Mouse (Mus musculus) myocyte (in vitro differentiated cells): ENCODE data around the gene Unk. TPM values are rescaled to one million over a fixed set of nuclear protein-coding genes. Genes with fewer than 3 reads are reported as not detected.

Experiments used
- H3K27me3 ChIP-seq: one replicate; pipeline ENCODE4 v1.6.1; 2011; ENCODE audit not compliant: control insufficient read depth, insufficient read depth, insufficient read length
- H3K36me3 ChIP-seq: one replicate; pipeline ENCODE4 v1.6.1; 2011; ENCODE audit not compliant: control insufficient read depth, insufficient read depth
- H3K4me2 ChIP-seq: one replicate; pipeline ENCODE4 v1.6.1; 2011; ENCODE audit warnings: low read depth, control low read depth
- H3K4me3 ChIP-seq: one replicate; pipeline ENCODE4 v1.5.1; 2011; ENCODE audit warnings: mild to moderate bottlenecking, control low read depth, moderate library complexity
- H3K79me2 ChIP-seq: one replicate; pipeline ENCODE4 v1.6.1; 2011; ENCODE audit not compliant: control insufficient read depth, insufficient read depth
- H3ac ChIP-seq: one replicate; pipeline ENCODE4 v1.6.1; 2011; ENCODE audit not compliant: control insufficient read depth, insufficient read length
- CEBPB ChIP-seq: IDR thresholded peaks from 2 replicates; pipeline ENCODE4 v1.6.1; 2011; ENCODE audit warnings: mild to moderate bottlenecking, moderate library complexity; ENCODE audit not compliant: poor library complexity, insufficient read depth, severe bottlenecking
- E2F4 ChIP-seq: IDR thresholded peaks from one replicate; pipeline ENCODE4 v1.6.1; 2011; ENCODE audit warnings: mild to moderate bottlenecking, control low read depth, moderate library complexity; ENCODE audit not compliant: insufficient read depth
- MAX ChIP-seq: IDR thresholded peaks from one replicate; pipeline ENCODE4 v1.6.1; 2011; ENCODE audit warnings: low read depth, mild to moderate bottlenecking, control low read depth
- MYOD1 ChIP-seq, 3 experiments: IDR thresholded peaks; one replicate each; pipeline ENCODE4 v1.6.1; 2011; ENCODE audit warnings: control low read depth in 2 of 3, low read depth in 2 of 3, mild to moderate bottlenecking in 2 of 3, moderate library complexity in 1 of 3; ENCODE audit not compliant: insufficient read length in 2 of 3, control insufficient read depth in 1 of 3
- MYOG ChIP-seq, 3 experiments: IDR thresholded peaks; one replicate each; pipeline ENCODE4 v1.6.1; 2011; ENCODE audit warnings: control low read depth in 2 of 3, low read depth in 2 of 3, mild to moderate bottlenecking in 2 of 3; ENCODE audit not compliant: insufficient read length in 2 of 3, control insufficient read depth in 1 of 3, insufficient read depth in 1 of 3
- POLR2A ChIP-seq: IDR thresholded peaks from one replicate; pipeline ENCODE4 v1.6.1; 2011; ENCODE audit warnings: low read depth, mild to moderate bottlenecking, control low read depth, moderate library complexity; ENCODE audit not compliant: insufficient read length
- POLR2AphosphoS2 ChIP-seq: IDR thresholded peaks from one replicate; pipeline ENCODE4 v1.6.1; 2011; ENCODE audit warnings: low read depth, control low read depth; ENCODE audit not compliant: insufficient read length
- REST ChIP-seq: IDR thresholded peaks from one replicate; pipeline ENCODE4 v1.6.1; 2011; ENCODE audit warnings: mild to moderate bottlenecking, control low read depth, moderate library complexity; ENCODE audit not compliant: insufficient read depth, insufficient read length
- SRF ChIP-seq: IDR thresholded peaks from one replicate; pipeline ENCODE4 v1.6.1; 2011; ENCODE audit warnings: low read depth; ENCODE audit not compliant: control insufficient read depth, insufficient read length
- TCF12 ChIP-seq: IDR thresholded peaks from one replicate; pipeline ENCODE4 v1.6.1; 2011; ENCODE audit warnings: mild to moderate bottlenecking, control low read depth; ENCODE audit not compliant: poor library complexity, insufficient read depth, severe bottlenecking
- TCF3 ChIP-seq: IDR thresholded peaks from one replicate; pipeline ENCODE4 v1.6.1; 2011; ENCODE audit warnings: low read depth, control low read depth; ENCODE audit not compliant: insufficient read length
- USF1 ChIP-seq: IDR thresholded peaks from one replicate; pipeline ENCODE4 v1.6.1; 2011; ENCODE audit warnings: low read depth, mild to moderate bottlenecking, control low read depth, moderate library complexity
- polyA plus RNA-seq: library from polyadenylated mRNA; unstranded; fragments of >200 nt; fragmentation: generic; extraction: Trizol; gene quantifications from one replicate; pipeline ENCODE4 v1.2.1, GENCODE M21; 2012; ENCODE audit warnings: missing spikeins

Unk gene
- polyA plus RNA-seq, 1 experiment, result 15.3 TPM

GRCm38 (mm10) chr11:116010146-116010545, 20.0 kb upstream of the Unk start:
- Histone ChIP-seq H3K27me3 (no peaks in the 10 kb centered on the region), H3K4me2 (no peak overlapping the region), H3K36me3 (no peaks in the 10 kb centered on the region), H3K79me2 (no peaks in the 10 kb centered on the region), H3K4me3 (no peak overlapping the region), H3ac (no peak overlapping the region)
- TF ChIP-seq MYOG (IDR thresholded peaks at IDR 0.05; ENCODE audit: control insufficient read depth in 1 of 3, insufficient read depth in 1 of 3, insufficient read length in 2 of 3, low read depth in 2 of 3), result no peak
- TF ChIP-seq TCF3, result no peak
- TF ChIP-seq E2F4, result no peak
- no peak for TF ChIP-seq SRF
- no peak for TF ChIP-seq MAX
- no peak for TF ChIP-seq USF1
- no peak for TF ChIP-seq CEBPB
- no peak for TF ChIP-seq POLR2A
- no peak for TF ChIP-seq MYOD1 (IDR thresholded peaks at IDR 0.05; ENCODE audit: control insufficient read depth in 1 of 3, insufficient read length in 2 of 3, low read depth in 2 of 3)
- no peak for TF ChIP-seq TCF12
- TF ChIP-seq POLR2AphosphoS2, result no peak
- no peak for TF ChIP-seq REST

- Histone ChIP-seq H3K36me3 (no peaks in the 10 kb centered on the region), H3ac (no peak overlapping the region), H3K79me2 (no peaks in the 10 kb centered on the region), H3K27me3 (no peaks in the 10 kb centered on the region), H3K4me2 (peak overlapping the region; percentile 79), H3K4me3 (peak overlapping the region; percentile 47)
- TF ChIP-seq MYOG (IDR thresholded peaks at IDR 0.05; ENCODE audit: control insufficient read depth in 1 of 3, insufficient read depth in 1 of 3, insufficient read length in 2 of 3, low read depth in 2 of 3) (no peak), USF1 (no peak), POLR2AphosphoS2 (no peak), CEBPB (no peak), MAX (no peak), E2F4 (no peak), TCF3 (no peak), POLR2A (no peak), SRF (no peak), MYOD1 (IDR thresholded peaks at IDR 0.05; ENCODE audit: control insufficient read depth in 1 of 3, insufficient read length in 2 of 3, low read depth in 2 of 3) (no peak), TCF12 (no peak), REST (no peak)
These were observed 19.2 kb upstream of the Unk start for GRCm38 (mm10) chr11:116010948-116011347.

DNA sequence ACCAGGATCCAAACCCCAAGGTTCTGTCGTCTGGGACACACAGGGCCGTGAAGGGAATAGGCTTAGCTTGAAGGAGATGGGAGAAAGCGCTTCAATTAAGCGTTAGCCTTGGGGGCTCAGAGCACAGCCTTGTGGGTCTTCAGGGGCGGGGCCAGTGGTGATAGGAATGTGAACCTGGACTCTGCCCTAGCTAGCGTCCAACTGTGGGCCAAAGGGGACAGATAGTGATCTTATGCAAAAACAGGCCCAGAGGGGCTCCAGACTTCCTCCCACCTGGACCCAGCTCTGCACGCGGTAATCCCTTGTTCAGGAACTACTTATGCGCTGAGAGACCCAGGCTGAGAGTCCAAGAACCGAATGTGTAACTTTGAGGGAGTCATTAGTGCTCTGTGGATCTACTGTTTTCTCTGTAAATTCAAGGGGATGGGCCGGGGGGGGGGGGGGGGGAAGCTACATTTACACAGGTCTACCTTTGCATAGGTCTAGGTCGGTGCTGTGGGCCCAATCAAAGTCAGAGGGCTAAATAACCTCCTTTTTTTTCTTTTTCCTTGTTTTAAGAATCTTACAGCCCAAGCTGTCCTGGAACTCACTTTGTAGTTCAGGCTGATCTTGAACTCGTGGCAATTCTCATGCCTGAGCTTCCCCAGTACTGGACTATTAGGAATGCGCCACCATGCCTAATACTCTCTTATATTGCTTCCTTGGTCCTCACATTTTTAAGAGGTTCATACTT, 18.4 kb upstream of the Unk start:
- Histone ChIP-seq H3K27me3 (no peaks in the 10 kb centered on the region), H3K79me2 (no peaks in the 10 kb centered on the region), H3K4me2 (peak overlapping the region; percentile 79), H3K4me3 (peak overlapping the region; percentile 47), H3ac (peak overlapping the region; percentile 15), H3K36me3 (no peaks in the 10 kb centered on the region)
- TF ChIP-seq SRF (no peak), MAX (no peak), TCF12 (no peak), POLR2A (no peak), MYOG (IDR thresholded peaks at IDR 0.05; ENCODE audit: control insufficient read depth in 1 of 3, insufficient read depth in 1 of 3, insufficient read length in 2 of 3, low read depth in 2 of 3) (no peak)

DNA sequence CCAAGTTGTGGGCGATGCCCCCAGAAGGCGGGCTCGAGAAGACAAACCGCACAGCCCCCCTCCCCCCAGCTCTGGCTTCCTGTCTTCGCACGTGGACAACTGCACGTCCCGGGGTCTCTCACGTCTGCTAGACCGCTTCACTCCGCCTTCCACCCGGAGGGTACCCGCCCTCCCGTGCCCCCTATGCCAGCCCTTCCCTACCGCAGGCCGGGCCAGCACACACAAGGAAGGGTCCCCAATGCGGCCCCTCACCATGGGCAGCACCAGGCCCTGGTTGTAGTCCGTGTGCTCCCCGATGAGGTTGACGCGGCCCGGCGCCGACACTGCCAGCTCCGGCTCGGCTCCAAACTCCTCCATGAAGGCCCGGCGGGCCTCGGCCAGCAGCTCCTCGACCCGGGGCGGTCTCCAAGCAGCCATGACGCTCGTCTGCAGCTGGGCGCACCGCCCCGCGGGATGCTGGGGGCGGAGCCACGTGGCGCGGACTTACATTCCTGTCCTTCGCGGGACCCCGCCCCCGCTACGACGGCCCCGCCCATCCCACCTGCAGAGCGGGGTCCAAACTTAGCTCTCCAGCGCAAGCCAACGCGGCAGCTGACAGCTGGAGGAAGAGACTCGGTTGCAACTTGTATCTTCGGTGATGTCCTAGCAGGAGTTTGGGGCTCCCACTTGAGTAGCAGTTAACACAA, 17.7 kb upstream of the Unk start, which contains the start of gene Galk1:
Galk1 (minus strand) TSS at position 458 of the 686 bp plus-strand sequence.
- peak within 1 kb of the TSS; percentile 47 for H3K4me3 ChIP-seq
- TF ChIP-seq POLR2AphosphoS2 (peak; percentile 70), TCF12 (no peak), POLR2A (peak; percentile 88), MYOG (IDR thresholded peaks at IDR 0.05; ENCODE audit: control insufficient read depth in 1 of 3, insufficient read depth in 1 of 3, insufficient read length in 2 of 3, low read depth in 2 of 3) (peak in 2 of 3 experiments; percentile 15 to 55), SRF (no peak), USF1 (peak; percentile 61), CEBPB (no peak), MYOD1 (IDR thresholded peaks at IDR 0.05; ENCODE audit: control insufficient read depth in 1 of 3, insufficient read length in 2 of 3, low read depth in 2 of 3) (peak in 2 of 3 experiments; percentile 58 to 79)

More for the DNA sequence above, 17.7 kb upstream of the Unk start, which contains the start of gene Galk1:
- peak within 1 kb of the TSS; percentile 15 for H3ac ChIP-seq
- no peaks in the 10 kb centered on the region for H3K27me3 ChIP-seq
- no peaks in the 10 kb centered on the region for H3K36me3 ChIP-seq
- H3K79me2 ChIP-seq, result no peaks in the 10 kb centered on the region
- peak within 1 kb of the TSS; percentile 79 for H3K4me2 ChIP-seq
